In genomic region chrX:73787225-73787558, GRCm38 (mm10) we compare ENCODE assay signal across 8 mouse cellular contexts. TPM values are rescaled to one million over a fixed set of nuclear protein-coding genes. Genes with fewer than 3 reads are reported as not detected.
DNase-seq lines count a peak whose midpoint lies in the region; ATAC-seq and TF ChIP-seq lines count a peak whose summit lies in the region.

No protein-coding gene starts in this region.

- peak overlapping the region; percentile 66 for H3K9ac ChIP-seq in kidney, embryonic 15.5 days
- peak overlapping the region; percentile 78 for H3K9ac ChIP-seq in hindbrain, embryonic 15.5 days
- peak overlapping the region; percentile 63 for H3K9ac ChIP-seq in midbrain, embryonic 15.5 days

- peaks cover 22% of the 10 kb centered on the region for H3K36me3 ChIP-seq in kidney, embryonic 15.5 days
- peaks cover 4% of the 10 kb centered on the region; the same call in 1 of the 2 replicates for H3K36me3 ChIP-seq in hindbrain, embryonic 15.5 days
- 0 out of 2 replicates have a peak, but pooled peaks cover 3% of the 10 kb centered on the region for H3K36me3 ChIP-seq in midbrain, embryonic 15.5 days (replicated peaks)

- H3K9me3 ChIP-seq in kidney, embryonic 15.5 days (replicated peaks): no peaks in the 10 kb centered on the region
- no peaks in the 10 kb centered on the region for H3K9me3 ChIP-seq in hindbrain, embryonic 15.5 days
- no peaks in the 10 kb centered on the region for H3K9me3 ChIP-seq in midbrain, embryonic 15.5 days

- no peak for TF ChIP-seq POLR2A in bone marrow macrophage, adult 2 months (IDR thresholded peaks at IDR 0.05; ENCODE audit: borderline replicate concordance, low read depth, low read length)

- peak; percentile 52; the same call in 1 of the 2 replicates for ATAC-seq in kidney, embryonic 15.5 days (replicated peaks; ENCODE audit: low FRiP score)
- ATAC-seq in hindbrain, embryonic 15.5 days (ENCODE audit: low FRiP score, low read depth): peak; percentile 43; the same call in 1 of the 2 replicates
- 0 out of 2 replicates have a peak, but pooled peaks have one; percentile 19 for ATAC-seq in midbrain, embryonic 15.5 days (replicated peaks)

- H3K4me1 ChIP-seq in kidney, embryonic 15.5 days: peaks cover 18% of the 10 kb centered on the region
- H3K4me1 ChIP-seq in bone marrow macrophage, adult 2 months (ENCODE audit: control insufficient read depth, insufficient read depth, low read length): peaks cover 23% of the 10 kb centered on the region
- peaks cover 26% of the 10 kb centered on the region for H3K4me1 ChIP-seq in hindbrain, embryonic 15.5 days (replicated peaks)
- H3K4me1 ChIP-seq in midbrain, embryonic 15.5 days: peaks cover 28% of the 10 kb centered on the region

- 17% methylated on average over 19 of the region's 22 CpGs for WGBS in kidney, embryonic 15.5 days
- 23% methylated on average over 21 of the region's 22 CpGs for WGBS in hindbrain, embryonic 15.5 days
- WGBS in midbrain, embryonic 15.5 days: 20% methylated on average over 22 of the region's 22 CpGs

- H3K4me2 ChIP-seq in kidney, embryonic 15.5 days: peak overlapping the region; percentile 59
- peak overlapping the region; percentile 59 for H3K4me2 ChIP-seq in hindbrain, embryonic 15.5 days
- H3K4me2 ChIP-seq in midbrain, embryonic 15.5 days: peak overlapping the region; percentile 58

- TF ChIP-seq CTCF in bone marrow macrophage, adult 2 months (IDR thresholded peaks at IDR 0.05; ENCODE audit: low read depth, low read length): no peak

- no peak for DNase-seq in kidney, adult 9 months
- no peak for DNase-seq in right cerebral cortex, postnatal 25 days
- no peak for DNase-seq in retina, postnatal 1 day
- no peak for DNase-seq in adrenal gland, postnatal 4 days (ENCODE audit: low spot score in 2 of 2)

- H3K27ac ChIP-seq in kidney, embryonic 15.5 days: peak overlapping the region; percentile 97
- peak overlapping the region; percentile 44 for H3K27ac ChIP-seq in bone marrow macrophage, adult 2 months (ENCODE audit: insufficient read depth, low read depth, low read length)
- peak overlapping the region; percentile 87 for H3K27ac ChIP-seq in hindbrain, embryonic 15.5 days (replicated peaks)
- peak overlapping the region; percentile 90 for H3K27ac ChIP-seq in midbrain, embryonic 15.5 days

- H3K4me3 ChIP-seq in kidney, embryonic 15.5 days (replicated peaks): peak overlapping the region; percentile 67
- peak overlapping the region; percentile 66 for H3K4me3 ChIP-seq in bone marrow macrophage, adult 2 months (ENCODE audit: insufficient read depth, low read length)
- H3K4me3 ChIP-seq in hindbrain, embryonic 15.5 days: peak overlapping the region; percentile 64
- peak overlapping the region; percentile 49 for H3K4me3 ChIP-seq in midbrain, embryonic 15.5 days

- H3K27me3 ChIP-seq in kidney, embryonic 15.5 days: peaks cover 6% of the 10 kb centered on the region
- no peaks in the 10 kb centered on the region for H3K27me3 ChIP-seq in hindbrain, embryonic 15.5 days
- no peaks in the 10 kb centered on the region for H3K27me3 ChIP-seq in midbrain, embryonic 15.5 days (replicated peaks)

RNA-seq across cellular contexts. Expression of gene Ssr4, which starts 0.4 kb away (rescaled TPM):
- 176 and 184 TPM in 2 replicates for polyA plus RNA-seq in kidney, embryonic 15.5 days (2015; fragmentation: Nextera tagmentation; extraction: Ambion mirVana)
- 213 and 220 TPM in 2 replicates for polyA plus RNA-seq in bone marrow macrophage, adult 2 months (2012; ENCODE audit: insufficient read depth, insufficient read length, missing spikeins)
- 143 and 154 TPM in 2 replicates for polyA plus RNA-seq in hindbrain, embryonic 15.5 days (2015; fragmentation: Nextera tagmentation; extraction: Ambion mirVana)
- 134 and 140 TPM in 2 replicates for polyA plus RNA-seq in midbrain, embryonic 15.5 days (2015; fragmentation: Nextera tagmentation; extraction: Ambion mirVana)
- total RNA-seq in adrenal gland, postnatal 4 days (2021): 100 to 1,000 TPM; 182 to 189 TPM

RNA-seq across cellular contexts. Expression of gene Idh3g, which starts 0.5 kb away (rescaled TPM):
- polyA plus RNA-seq in kidney, embryonic 15.5 days (2015; fragmentation: Nextera tagmentation; extraction: Ambion mirVana): 224 and 234 TPM in 2 replicates
- 123 and 136 TPM in 2 replicates for polyA plus RNA-seq in bone marrow macrophage, adult 2 months (2012; ENCODE audit: insufficient read depth, insufficient read length, missing spikeins)
- polyA plus RNA-seq in hindbrain, embryonic 15.5 days (2015; fragmentation: Nextera tagmentation; extraction: Ambion mirVana): 252 and 268 TPM in 2 replicates
- 258 and 267 TPM in 2 replicates for polyA plus RNA-seq in midbrain, embryonic 15.5 days (2015; fragmentation: Nextera tagmentation; extraction: Ambion mirVana)
- total RNA-seq in adrenal gland, postnatal 4 days (2021): 100 to 1,000 TPM; 296 to 313 TPM

RNA-seq across cellular contexts. Expression of gene Srpk3, which starts 13.0 kb away (rescaled TPM):
- polyA plus RNA-seq in kidney, embryonic 15.5 days (2015; fragmentation: Nextera tagmentation; extraction: Ambion mirVana): 5.2 and 8.1 TPM in 2 replicates
- polyA plus RNA-seq in bone marrow macrophage, adult 2 months (2012; ENCODE audit: insufficient read depth, insufficient read length, missing spikeins): 1.2 and 1.5 TPM in 2 replicates
- polyA plus RNA-seq in hindbrain, embryonic 15.5 days (2015; fragmentation: Nextera tagmentation; extraction: Ambion mirVana): 1.4 and 1.9 TPM in 2 replicates
- 1.6 and 2.1 TPM in 2 replicates for polyA plus RNA-seq in midbrain, embryonic 15.5 days (2015; fragmentation: Nextera tagmentation; extraction: Ambion mirVana)
- 1 to 10 TPM; 2.7 to 4.6 TPM for total RNA-seq in adrenal gland, postnatal 4 days (2021)

RNA-seq across cellular contexts. Expression of gene Plxnb3, which starts 30.3 kb away (rescaled TPM):
- 0.14 and 0.44 TPM in 2 replicates for polyA plus RNA-seq in kidney, embryonic 15.5 days (2015; fragmentation: Nextera tagmentation; extraction: Ambion mirVana)
- 4.3 and 4.7 TPM in 2 replicates for polyA plus RNA-seq in bone marrow macrophage, adult 2 months (2012; ENCODE audit: insufficient read depth, insufficient read length, missing spikeins)
- polyA plus RNA-seq in hindbrain, embryonic 15.5 days (2015; fragmentation: Nextera tagmentation; extraction: Ambion mirVana): 0.79 and 1.1 TPM in 2 replicates
- 0.23 and 0.35 TPM in 2 replicates for polyA plus RNA-seq in midbrain, embryonic 15.5 days (2015; fragmentation: Nextera tagmentation; extraction: Ambion mirVana)
- 1 to 10 TPM; 2.2 to 2.6 TPM for total RNA-seq in adrenal gland, postnatal 4 days (2021)

RNA-seq across cellular contexts. Expression of gene Pdzd4, which starts 37.6 kb away (rescaled TPM):
- polyA plus RNA-seq in kidney, embryonic 15.5 days (2015; fragmentation: Nextera tagmentation; extraction: Ambion mirVana): 0.80 and 0.92 TPM in 2 replicates
- polyA plus RNA-seq in bone marrow macrophage, adult 2 months (2012; ENCODE audit: insufficient read depth, insufficient read length, missing spikeins): not detected in 2 replicates
- polyA plus RNA-seq in hindbrain, embryonic 15.5 days (2015; fragmentation: Nextera tagmentation; extraction: Ambion mirVana): 4.5 and 4.7 TPM in 2 replicates
- 5.6 and 5.9 TPM in 2 replicates for polyA plus RNA-seq in midbrain, embryonic 15.5 days (2015; fragmentation: Nextera tagmentation; extraction: Ambion mirVana)
- 1 to 10 TPM; 8.2 to 9.8 TPM for total RNA-seq in adrenal gland, postnatal 4 days (2021)

Comparison
In these comparisons a context has a peak if more than half of its experiments do, and no peak if none do; other contexts are left out.
1. H3K27ac ChIP-seq: peak in every context shown above with its lines; median percentile 97 in kidney, embryonic 15.5 days; 90 in midbrain, embryonic 15.5 days; 87 in hindbrain, embryonic 15.5 days; 44 in bone marrow macrophage, adult 2 months.